Mouse (Mus musculus): ENCODE measurements at regions not wholly inside any gene's neighbourhood (a gene's known extent, or its start where the extent isn't known, plus 50 kb on each side); places are given as distances from the start of the nearest gene placed in this dataset.
"Not testable (repeated sequence)": the region's sequence is repeated elsewhere in the genome, so short reads cannot be mapped to it uniquely, and the experiment has no call there.

GRCm38 (mm10) chr8:37131988-37132387 is 138.6 kb downstream of the AI429214 start:
- peak; percentile 11 for DNase-seq (ENCODE audit: low spot score)
- Histone ChIP-seq H3K9me3 (no peaks in the 10 kb centered on the region), H3K36me3 (replicated peaks) (no peaks in the 10 kb centered on the region), H3K4me1 (no peaks in the 10 kb centered on the region), H3K27me3 (replicated peaks; ENCODE audit: low read depth, poor library complexity, severe bottlenecking) (no peaks in the 10 kb centered on the region), H3K4me3 (no peak overlapping the region), H3K27ac (replicated peaks) (no peak overlapping the region)
- WGBS, result 18% methylated on average over 4 of the region's 4 CpGs

GRCm38 (mm10) chr8:37134192-37134964 is 141.0 kb downstream of the AI429214 start:
- 82% methylated on average over 8 of the region's 8 CpGs for WGBS
- H3K4me3 ChIP-seq, result no peak overlapping the region

GRCm38 (mm10) chr8:37150286-37150685 is 156.9 kb downstream of the AI429214 start:
- H3K27me3 ChIP-seq (replicated peaks; ENCODE audit: low read depth, poor library complexity, severe bottlenecking), result no peaks in the 10 kb centered on the region
- H3K9me3 ChIP-seq, result no peaks in the 10 kb centered on the region
- H3K4me1 ChIP-seq, result no peaks in the 10 kb centered on the region
- DNase-seq (ENCODE audit: low spot score), result no peak
- H3K36me3 ChIP-seq (replicated peaks), result no peaks in the 10 kb centered on the region
- WGBS, result 62% methylated on average over 1 of the region's 1 CpGs
- no peak overlapping the region for H3K4me3 ChIP-seq
- H3K27ac ChIP-seq (replicated peaks), result no peak overlapping the region

More at GRCm38 (mm10) chr8:37134192-37134964, 141.0 kb downstream of the AI429214 start:
- Histone ChIP-seq H3K27me3 (replicated peaks; ENCODE audit: low read depth, poor library complexity, severe bottlenecking) (no peaks in the 10 kb centered on the region), H3K27ac (replicated peaks) (no peak overlapping the region), H3K36me3 (replicated peaks) (no peaks in the 10 kb centered on the region), H3K4me1 (no peaks in the 10 kb centered on the region), H3K9me3 (no peaks in the 10 kb centered on the region)
- no peak for DNase-seq (ENCODE audit: low spot score)

- no peak for DNase-seq (ENCODE audit: low spot score)
- no peaks in the 10 kb centered on the region for H3K4me1 ChIP-seq
- H3K36me3 ChIP-seq (replicated peaks), result no peaks in the 10 kb centered on the region
- 91% methylated on average over 7 of the region's 7 CpGs for WGBS
- no peak overlapping the region for H3K27ac ChIP-seq (replicated peaks)
- no peaks in the 10 kb centered on the region for H3K9me3 ChIP-seq
- no peak overlapping the region for H3K4me3 ChIP-seq
- H3K27me3 ChIP-seq (replicated peaks; ENCODE audit: low read depth, poor library complexity, severe bottlenecking), result no peaks in the 10 kb centered on the region
Measured at GRCm38 (mm10) chr8:37154361-37154760, 161.0 kb downstream of the AI429214 start.

GRCm38 (mm10) chr8:37154946-37155345 is 161.5 kb downstream of the AI429214 start:
- Histone ChIP-seq H3K4me1 (no peaks in the 10 kb centered on the region), H3K9me3 (no peaks in the 10 kb centered on the region), H3K27me3 (replicated peaks; ENCODE audit: low read depth, poor library complexity, severe bottlenecking) (no peaks in the 10 kb centered on the region), H3K27ac (replicated peaks) (no peak overlapping the region), H3K36me3 (replicated peaks) (no peaks in the 10 kb centered on the region), H3K4me3 (no peak overlapping the region)
- 91% methylated on average over 8 of the region's 8 CpGs for WGBS
- no peak for DNase-seq (ENCODE audit: low spot score)

- DNase-seq (ENCODE audit: low spot score), result peak; percentile 77
- no peaks in the 10 kb centered on the region for H3K4me1 ChIP-seq
- no peaks in the 10 kb centered on the region for H3K27me3 ChIP-seq (replicated peaks; ENCODE audit: low read depth, poor library complexity, severe bottlenecking)
- H3K27ac ChIP-seq (replicated peaks), result no peak overlapping the region
- no peaks in the 10 kb centered on the region for H3K9me3 ChIP-seq
- 11% methylated on average over 9 of the region's 9 CpGs for WGBS
- no peak overlapping the region for H3K4me3 ChIP-seq
- no peaks in the 10 kb centered on the region for H3K36me3 ChIP-seq (replicated peaks)
Measured at GRCm38 (mm10) chr8:37159481-37159880, 166.1 kb downstream of the AI429214 start.

- Histone ChIP-seq H3K4me1 (no peaks in the 10 kb centered on the region), H3K4me3 (no peak overlapping the region), H3K36me3 (replicated peaks) (no peaks in the 10 kb centered on the region), H3K9me3 (no peaks in the 10 kb centered on the region), H3K27ac (replicated peaks) (no peak overlapping the region), H3K27me3 (replicated peaks; ENCODE audit: low read depth, poor library complexity, severe bottlenecking) (no peaks in the 10 kb centered on the region)
- no peak for DNase-seq (ENCODE audit: low spot score)
- WGBS, result 73% methylated on average over 1 of the region's 1 CpGs
Measured at GRCm38 (mm10) chr8:37196859-37197258, 203.5 kb downstream of the AI429214 start.

- DNase-seq (ENCODE audit: low spot score), result no peak
- no peak overlapping the region for H3K4me3 ChIP-seq
- WGBS, result 90% methylated on average over 4 of the region's 4 CpGs
- no peaks in the 10 kb centered on the region for H3K36me3 ChIP-seq (replicated peaks)
- H3K27me3 ChIP-seq (replicated peaks; ENCODE audit: low read depth, poor library complexity, severe bottlenecking), result no peaks in the 10 kb centered on the region
- H3K4me1 ChIP-seq, result no peaks in the 10 kb centered on the region
- no peak overlapping the region for H3K27ac ChIP-seq (replicated peaks)
- no peaks in the 10 kb centered on the region for H3K9me3 ChIP-seq
Measured at GRCm38 (mm10) chr8:37215894-37216293, 222.5 kb downstream of the AI429214 start.

- no peak overlapping the region for H3K4me3 ChIP-seq
- no peak for DNase-seq (ENCODE audit: low spot score)
- H3K27me3 ChIP-seq (replicated peaks; ENCODE audit: low read depth, poor library complexity, severe bottlenecking), result no peaks in the 10 kb centered on the region
- H3K4me1 ChIP-seq, result no peaks in the 10 kb centered on the region
- no peak overlapping the region for H3K27ac ChIP-seq (replicated peaks)
- 88% methylated on average over 2 of the region's 2 CpGs for WGBS
- no peaks in the 10 kb centered on the region for H3K9me3 ChIP-seq
- H3K36me3 ChIP-seq (replicated peaks), result no peaks in the 10 kb centered on the region
Measured at GRCm38 (mm10) chr8:37227091-37227490, 233.7 kb downstream of the AI429214 start.

- Histone ChIP-seq H3K4me3 (no peak overlapping the region), H3K9me3 (no peaks in the 10 kb centered on the region), H3K27ac (replicated peaks) (no peak overlapping the region), H3K4me1 (no peaks in the 10 kb centered on the region), H3K27me3 (replicated peaks; ENCODE audit: low read depth, poor library complexity, severe bottlenecking) (no peaks in the 10 kb centered on the region), H3K36me3 (replicated peaks) (no peaks in the 10 kb centered on the region)
- WGBS, result 89% methylated on average over 2 of the region's 2 CpGs
- no peak for DNase-seq (ENCODE audit: low spot score)
Measured at GRCm38 (mm10) chr8:37237306-37237705, 243.9 kb downstream of the AI429214 start.

GRCm38 (mm10) chr8:37239354-37239753 is 245.9 kb downstream of the AI429214 start:
- no peak for DNase-seq (ENCODE audit: low spot score)
- H3K4me1 ChIP-seq, result no peaks in the 10 kb centered on the region
- no peaks in the 10 kb centered on the region for H3K9me3 ChIP-seq
- H3K27ac ChIP-seq (replicated peaks), result no peak overlapping the region
- no peaks in the 10 kb centered on the region for H3K36me3 ChIP-seq (replicated peaks)
- H3K4me3 ChIP-seq, result no peak overlapping the region
- no peaks in the 10 kb centered on the region for H3K27me3 ChIP-seq (replicated peaks; ENCODE audit: low read depth, poor library complexity, severe bottlenecking)

GRCm38 (mm10) chr8:37251234-37251633 is 257.8 kb downstream of the AI429214 start:
- not testable (repeated sequence) for H3K9me3 ChIP-seq; H3K4me1 ChIP-seq; DNase-seq (ENCODE audit: low spot score); H3K27me3 ChIP-seq (replicated peaks; ENCODE audit: low read depth, poor library complexity, severe bottlenecking); H3K4me3 ChIP-seq; H3K36me3 ChIP-seq (replicated peaks); H3K27ac ChIP-seq (replicated peaks)
- 77% methylated on average over 7 of the region's 7 CpGs for WGBS

- Histone ChIP-seq H3K36me3 (replicated peaks) (no peaks in the 10 kb centered on the region), H3K27me3 (replicated peaks; ENCODE audit: low read depth, poor library complexity, severe bottlenecking) (no peaks in the 10 kb centered on the region), H3K27ac (replicated peaks) (no peak overlapping the region), H3K9me3 (no peaks in the 10 kb centered on the region), H3K4me3 (no peak overlapping the region), H3K4me1 (no peaks in the 10 kb centered on the region)
- no peak for DNase-seq (ENCODE audit: low spot score)
- WGBS, result 83% methylated on average over 7 of the region's 7 CpGs
Measured at GRCm38 (mm10) chr8:37291069-37291850, 297.9 kb downstream of the AI429214 start.

Measured in embryonic facial prominence, embryonic 10.5 days (tissue).